Mouse (Mus musculus): ENCODE data around the gene Vipas39. TPM values are rescaled to one million over a fixed set of nuclear protein-coding genes. Genes with fewer than 3 reads are reported as not detected.

The Vipas39 gene
- polyA plus RNA-seq, 1 experiment from 2014 or later: 42.4 TPM

DNA sequence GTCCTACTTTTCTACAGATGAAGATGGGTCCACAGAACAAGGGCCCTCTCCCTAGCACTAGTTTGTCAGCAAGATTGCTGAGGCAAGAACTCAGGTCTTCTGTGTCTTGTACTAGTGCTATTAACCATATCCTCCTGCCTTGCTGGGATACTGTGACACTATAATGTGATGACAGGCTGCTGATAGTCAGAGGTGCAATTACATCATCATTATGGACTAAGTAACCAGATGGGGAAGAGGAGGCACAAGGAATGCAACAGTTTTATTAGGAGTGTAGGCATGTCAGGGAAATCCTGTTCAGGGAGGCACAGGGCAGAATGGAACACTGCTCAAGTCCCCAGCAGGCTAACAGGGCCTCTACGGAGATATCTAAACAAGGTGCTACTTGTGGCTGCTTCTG lies 27.4 kb downstream of the Vipas39 start, which contains the start of gene Noxred1:
Noxred1 (minus strand) TSS at position 101 of the 400 bp plus-strand sequence.
- H3K36me3 ChIP-seq (ENCODE audit: insufficient read depth): peaks cover 48% of the 10 kb centered on the region
- no peak within 1 kb of the TSS for H3K4me2 ChIP-seq
- no peak within 1 kb of the TSS for H3K27ac ChIP-seq (ENCODE audit: low read depth)
- no peaks in the 10 kb centered on the region for H3K27me3 ChIP-seq (ENCODE audit: insufficient read depth, low read length)
- H3K4me3 ChIP-seq (ENCODE audit: low read depth, low read length): no peak within 1 kb of the TSS
- WGBS: 91% methylated on average over 1 of the region's 1 CpGs
- H3K4me1 ChIP-seq (ENCODE audit: insufficient read depth): no peaks in the 10 kb centered on the region
- no peaks in the 10 kb centered on the region for H3K9me3 ChIP-seq (ENCODE audit: low read depth, low read length)
- TF ChIP-seq CTCF (IDR thresholded peaks at IDR 0.05; ENCODE audit: low read depth): no peak
- H3K9ac ChIP-seq: no peak within 1 kb of the TSS
- DNase-seq (no peak), ATAC-seq (ENCODE audit: insufficient read depth) (no peak)

DNA sequence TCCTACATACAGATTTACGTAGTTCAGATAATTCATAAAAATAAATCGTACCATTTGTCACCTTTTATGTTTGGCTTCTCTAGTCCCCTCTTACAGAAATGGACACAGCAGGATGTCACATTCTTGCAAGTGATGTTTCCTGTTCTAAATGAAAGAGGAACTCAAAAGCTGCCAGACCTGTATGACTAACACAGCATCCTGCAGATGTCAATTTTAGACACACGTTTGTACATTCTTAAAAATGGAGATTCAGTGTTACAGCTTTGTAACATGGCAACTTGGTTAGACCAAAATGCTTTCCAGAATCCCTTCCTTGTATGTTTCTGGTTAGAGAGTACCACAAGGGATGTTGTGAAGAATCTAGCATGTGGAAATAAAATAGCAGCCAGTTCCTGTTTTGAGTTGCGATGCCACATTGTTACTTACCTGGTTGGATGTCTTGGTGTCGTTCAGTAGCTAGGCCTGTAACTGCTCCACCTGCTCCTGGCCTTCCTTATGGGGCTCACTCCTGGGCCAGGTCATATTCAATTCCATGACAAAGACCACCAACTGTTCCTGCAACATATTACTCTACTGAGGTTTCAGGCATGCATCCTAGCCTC lies 29.1 kb downstream of the Vipas39 start:
- Histone ChIP-seq H3K4me3 (ENCODE audit: low read depth, low read length) (no peak overlapping the region), H3K27ac (ENCODE audit: low read depth) (no peak overlapping the region), H3K4me2 (no peak overlapping the region), H3K36me3 (ENCODE audit: insufficient read depth) (peaks cover 38% of the 10 kb centered on the region), H3K27me3 (ENCODE audit: insufficient read depth, low read length) (no peaks in the 10 kb centered on the region), H3K9ac (no peak overlapping the region), H3K9me3 (ENCODE audit: low read depth, low read length) (no peaks in the 10 kb centered on the region), H3K4me1 (ENCODE audit: insufficient read depth) (no peaks in the 10 kb centered on the region)
- no peak for TF ChIP-seq CTCF (IDR thresholded peaks at IDR 0.05; ENCODE audit: low read depth)
- ATAC-seq (ENCODE audit: insufficient read depth) (no peak), DNase-seq (no peak)
- WGBS: 84% methylated on average over 5 of the region's 5 CpGs

DNA sequence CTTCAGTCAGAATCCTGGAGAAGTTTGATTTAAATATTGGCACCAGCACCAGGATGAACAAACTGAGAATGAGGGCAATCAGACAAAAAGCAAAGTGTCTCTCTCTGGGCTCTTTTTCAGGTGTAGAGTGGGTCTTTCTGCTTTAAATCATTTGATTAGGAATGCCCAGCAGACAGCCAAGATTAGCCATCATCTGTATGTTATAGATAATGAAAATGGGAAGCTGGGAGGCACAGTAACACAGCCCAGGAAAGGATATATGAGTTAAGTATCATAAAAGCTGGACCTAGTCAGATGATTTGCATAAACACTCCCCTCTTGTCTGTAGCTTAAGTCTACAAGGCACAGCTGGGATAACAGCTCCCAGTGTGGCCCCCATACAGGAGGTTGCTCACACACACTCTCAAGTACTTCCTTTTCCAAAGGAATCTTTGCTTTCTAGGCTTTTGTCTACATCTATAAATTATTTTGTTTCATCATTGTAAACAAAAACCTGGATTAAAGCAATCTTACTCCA lies 35.6 kb downstream of the Vipas39 start:
- H3K36me3 ChIP-seq (ENCODE audit: insufficient read depth): no peaks in the 10 kb centered on the region
- ATAC-seq (ENCODE audit: insufficient read depth) (no peak), DNase-seq (no peak)
- H3K27me3 ChIP-seq (ENCODE audit: insufficient read depth, low read length): no peaks in the 10 kb centered on the region
- no peaks in the 10 kb centered on the region for H3K9me3 ChIP-seq (ENCODE audit: low read depth, low read length)
- H3K4me2 ChIP-seq: no peak overlapping the region
- H3K27ac ChIP-seq (ENCODE audit: low read depth): no peak overlapping the region
- no peak overlapping the region for H3K4me3 ChIP-seq (ENCODE audit: low read depth, low read length)
- H3K4me1 ChIP-seq (ENCODE audit: insufficient read depth): no peaks in the 10 kb centered on the region
- no peak for TF ChIP-seq CTCF (IDR thresholded peaks at IDR 0.05; ENCODE audit: low read depth)
- H3K9ac ChIP-seq: no peak overlapping the region

DNA sequence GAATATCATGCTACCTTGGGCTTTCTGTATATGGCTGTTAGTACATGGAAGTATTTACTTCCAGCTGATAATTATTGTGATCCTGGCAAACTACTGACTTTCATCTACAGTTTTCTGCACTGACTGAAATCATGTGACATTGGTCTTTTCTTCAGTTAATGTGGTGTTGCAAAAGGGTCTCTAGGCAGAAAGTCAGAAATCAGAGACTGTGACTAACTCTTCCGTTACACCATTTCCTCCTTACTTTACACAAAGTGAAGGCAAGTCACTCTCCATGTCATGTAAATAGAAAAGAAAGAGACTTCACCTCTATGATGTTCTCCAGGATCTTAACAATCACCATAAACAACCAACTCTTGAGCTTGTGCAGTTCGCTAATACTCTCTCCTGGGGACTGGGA lies 36.4 kb downstream of the Vipas39 start:
- no peaks in the 10 kb centered on the region for H3K36me3 ChIP-seq (ENCODE audit: insufficient read depth)
- DNase-seq (no peak), ATAC-seq (ENCODE audit: insufficient read depth) (no peak)
- WGBS: 93% methylated on average over 2 of the region's 2 CpGs
- H3K9ac ChIP-seq: no peak overlapping the region
- H3K4me1 ChIP-seq (ENCODE audit: insufficient read depth): no peaks in the 10 kb centered on the region
- TF ChIP-seq CTCF (IDR thresholded peaks at IDR 0.05; ENCODE audit: low read depth): no peak
- H3K27ac ChIP-seq (ENCODE audit: low read depth): no peak overlapping the region
- H3K4me3 ChIP-seq (ENCODE audit: low read depth, low read length): no peak overlapping the region
- H3K27me3 ChIP-seq (ENCODE audit: insufficient read depth, low read length): no peaks in the 10 kb centered on the region
- H3K9me3 ChIP-seq (ENCODE audit: low read depth, low read length): no peaks in the 10 kb centered on the region
- no peak overlapping the region for H3K4me2 ChIP-seq

DNA sequence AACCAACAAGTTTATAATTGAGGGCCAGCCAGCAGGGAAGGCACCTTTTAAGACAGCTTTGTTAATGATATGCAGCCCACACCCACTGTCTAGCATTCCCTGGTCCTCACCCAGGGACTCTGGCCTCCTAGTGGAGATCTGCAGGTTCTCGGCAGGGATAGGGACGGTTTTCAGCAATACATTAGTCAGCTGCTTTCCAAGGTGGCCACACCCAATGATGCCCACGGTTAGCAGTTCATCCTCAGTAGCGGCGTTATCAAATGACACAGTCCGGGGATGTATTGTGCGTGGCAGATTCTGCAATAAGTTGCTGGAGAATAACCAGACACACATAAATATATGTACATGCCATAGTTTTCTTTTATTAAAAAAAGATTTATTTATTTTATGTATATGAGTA lies 39.3 kb downstream of the Vipas39 start:
- H3K36me3 ChIP-seq (ENCODE audit: insufficient read depth): no peaks in the 10 kb centered on the region
- no peak for TF ChIP-seq CTCF (IDR thresholded peaks at IDR 0.05; ENCODE audit: low read depth)
- DNase-seq (no peak), ATAC-seq (ENCODE audit: insufficient read depth) (no peak)
- H3K4me3 ChIP-seq (ENCODE audit: low read depth, low read length): no peak overlapping the region
- H3K9ac ChIP-seq: no peak overlapping the region
- H3K4me1 ChIP-seq (ENCODE audit: insufficient read depth): no peaks in the 10 kb centered on the region
- H3K4me2 ChIP-seq: no peak overlapping the region
- H3K27ac ChIP-seq (ENCODE audit: low read depth): no peak overlapping the region
- H3K9me3 ChIP-seq (ENCODE audit: low read depth, low read length): no peaks in the 10 kb centered on the region
- 74% methylated on average over 7 of the region's 7 CpGs for WGBS
- H3K27me3 ChIP-seq (ENCODE audit: insufficient read depth, low read length): no peaks in the 10 kb centered on the region

DNA sequence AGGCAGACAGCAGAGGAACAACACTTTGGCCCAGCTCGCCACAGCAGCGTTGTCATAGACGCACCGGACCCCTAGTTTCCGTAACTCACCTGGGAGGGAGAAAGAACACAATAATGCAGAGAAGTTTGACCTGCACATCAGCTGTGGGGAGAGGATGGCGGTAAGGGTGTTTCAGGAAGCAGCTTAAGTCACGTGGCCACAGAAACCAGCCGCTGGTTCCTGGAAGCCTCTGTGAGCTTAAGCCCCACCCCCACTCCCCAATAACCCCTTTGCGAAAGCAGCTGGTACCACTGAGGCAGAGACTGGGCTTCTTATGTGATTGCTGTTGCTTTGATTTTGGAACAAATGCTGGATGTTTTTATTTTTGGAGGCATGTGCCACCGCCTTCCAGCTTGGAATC lies 41.1 kb downstream of the Vipas39 start:
- no peak for ATAC-seq (ENCODE audit: insufficient read depth)
- no peak overlapping the region for H3K4me3 ChIP-seq (ENCODE audit: low read depth, low read length)
- no peak overlapping the region for H3K27ac ChIP-seq (ENCODE audit: low read depth)
- H3K9me3 ChIP-seq (ENCODE audit: low read depth, low read length): no peaks in the 10 kb centered on the region
- no peaks in the 10 kb centered on the region for H3K4me1 ChIP-seq (ENCODE audit: insufficient read depth)
- WGBS: 70% methylated on average over 10 of the region's 10 CpGs
- H3K36me3 ChIP-seq (ENCODE audit: insufficient read depth): no peaks in the 10 kb centered on the region
- no peaks in the 10 kb centered on the region for H3K27me3 ChIP-seq (ENCODE audit: insufficient read depth, low read length)
- no peak for TF ChIP-seq CTCF (IDR thresholded peaks at IDR 0.05; ENCODE audit: low read depth)
- H3K9ac ChIP-seq: no peak overlapping the region
- H3K4me2 ChIP-seq: no peak overlapping the region
- DNase-seq: no peak

DNA sequence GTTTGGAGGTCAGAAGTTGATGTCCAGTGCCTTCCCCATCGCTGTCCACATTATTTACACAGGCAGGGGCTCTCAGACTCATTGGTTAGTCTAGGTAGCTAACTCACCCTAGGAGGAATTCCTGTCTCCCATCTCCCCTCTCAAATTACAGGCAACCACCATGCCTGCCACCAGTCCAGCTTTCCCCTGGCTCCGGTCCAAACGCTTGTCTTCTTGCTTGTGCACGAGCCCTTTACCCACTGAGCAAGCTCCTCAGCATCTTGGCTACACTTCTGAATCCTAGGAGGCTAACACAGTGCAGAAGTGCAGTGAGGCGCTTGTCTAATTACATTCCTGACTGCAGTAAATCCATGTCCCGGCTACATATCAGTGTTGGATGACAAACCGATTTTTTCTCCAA lies 46.7 kb downstream of the Vipas39 start:
- no peak overlapping the region for H3K4me2 ChIP-seq
- H3K27me3 ChIP-seq (ENCODE audit: insufficient read depth, low read length): no peaks in the 10 kb centered on the region
- no peak overlapping the region for H3K27ac ChIP-seq (ENCODE audit: low read depth)
- H3K9me3 ChIP-seq (ENCODE audit: low read depth, low read length): no peaks in the 10 kb centered on the region
- H3K4me1 ChIP-seq (ENCODE audit: insufficient read depth): no peaks in the 10 kb centered on the region
- TF ChIP-seq CTCF (IDR thresholded peaks at IDR 0.05; ENCODE audit: low read depth): no peak
- H3K9ac ChIP-seq: no peak overlapping the region
- H3K4me3 ChIP-seq (ENCODE audit: low read depth, low read length): no peak overlapping the region
- no peaks in the 10 kb centered on the region for H3K36me3 ChIP-seq (ENCODE audit: insufficient read depth)
- ATAC-seq (ENCODE audit: insufficient read depth) (peak; percentile 21; the same call in 1 of the 2 replicates), DNase-seq (peak; percentile 75)
- WGBS: 32% methylated on average over 7 of the region's 7 CpGs

Data from lung, embryonic 14.5 days (tissue).